Mouse (Mus musculus) bone marrow, adult 2 months (tissue): ENCODE results near the gene Kcmf1. TPM values are rescaled to one million over a fixed set of nuclear protein-coding genes. Genes with fewer than 3 reads are reported as not detected.
A peak's percentile ranks its signal among the peaks of the same experiment; 100 is the strongest.
"Not testable (repeated sequence)": the region's sequence is repeated elsewhere in the genome, so short reads cannot be mapped to it uniquely, and the experiment has no call there.

Experiments
- H3K27ac ChIP-seq: fragments of 200-500 bp; 2 replicates; pipeline ENCODE4 v1.5.1; 2012; ENCODE audit warnings: low read depth, mild to moderate bottlenecking, control low read depth, inconsistent platforms, low read length; ENCODE audit not compliant: control insufficient read depth, poor library complexity, insufficient read depth
- H3K4me1 ChIP-seq: fragments of 200-500 bp; 2 replicates; pipeline ENCODE4 v1.6.1; 2011; ENCODE audit warnings: low read length; ENCODE audit not compliant: control insufficient read depth, insufficient read depth
- H3K4me3 ChIP-seq: fragments of 200-500 bp; replicated peaks from 2 replicates; pipeline ENCODE3; 2011; ENCODE audit warnings: mild to moderate bottlenecking, low read depth, low read length, control low read depth; ENCODE audit not compliant: control insufficient read depth
- CTCF ChIP-seq: fragments of 200-500 bp; IDR thresholded peaks from 2 replicates; pipeline ENCODE4 v1.5.1; 2011; ENCODE audit warnings: low read length, control low read depth; ENCODE audit not compliant: control insufficient read depth, insufficient read depth
- POLR2A ChIP-seq: fragments of 200-500 bp; IDR thresholded peaks from 2 replicates; pipeline ENCODE4 v1.6.1; 2011; ENCODE audit warnings: low read depth, mild to moderate bottlenecking, control low read depth, low read length, borderline replicate concordance; ENCODE audit not compliant: control insufficient read depth
- WGBS: fragments of 180-500 bp; shearing (Covaris S2); methylation state at CpG from one replicate; pipeline ENCODE4 v1.1.7; 2018; 5-methylcytosine and 5-hydroxymethylcytosine counted together
- polyA plus RNA-seq: library from polyadenylated mRNA; stranded (reverse); fragments of >200 nt; gene quantifications from 2 replicates; pipeline ENCODE4 v1.2.4, GENCODE M21; 2011; ENCODE audit warnings: low replicate concordance; ENCODE audit not compliant: missing spikeins, insufficient read depth, insufficient read length

Gene Kcmf1
- polyA plus RNA-seq, 1 experiment: 51.4 TPM

- Histone ChIP-seq H3K4me1 (no peaks in the 10 kb centered on the region), H3K4me3 (no peak overlapping the region), H3K27ac (no peak overlapping the region)
- TF ChIP-seq CTCF (peak; percentile 61), POLR2A (no peak)
- WGBS: 62% methylated on average over 5 of the region's 5 CpGs
Observed at GRCm38 (mm10) chr6:72851633-72852032, 48.1 kb downstream of the Kcmf1 start.

- Histone ChIP-seq H3K4me3 (no peak overlapping the region), H3K27ac (no peak overlapping the region), H3K4me1 (no peaks in the 10 kb centered on the region)
- 92% methylated on average over 7 of the region's 7 CpGs for WGBS
- TF ChIP-seq POLR2A: no peak
- TF ChIP-seq CTCF: no peak
Observed at GRCm38 (mm10) chr6:72841986-72842502, 57.7 kb downstream of the Kcmf1 start.

GRCm38 (mm10) chr6:72840867-72841780 lies 58.7 kb downstream of the Kcmf1 start:
- WGBS: 89% methylated on average over 13 of the region's 13 CpGs
- no peaks in the 10 kb centered on the region for H3K4me1 ChIP-seq
- H3K4me3 ChIP-seq: no peak overlapping the region
- no peak overlapping the region for H3K27ac ChIP-seq
- TF ChIP-seq POLR2A (no peak), CTCF (no peak)

GRCm38 (mm10) chr6:72837756-72838155 lies 62.0 kb downstream of the Kcmf1 start:
- no peak overlapping the region for H3K4me3 ChIP-seq

GRCm38 (mm10) chr6:72834518-72834917 lies 65.3 kb downstream of the Kcmf1 start:
- TF ChIP-seq POLR2A (no peak), CTCF (no peak)
- no peak overlapping the region for H3K4me3 ChIP-seq
- no peaks in the 10 kb centered on the region for H3K4me1 ChIP-seq
- no peak overlapping the region for H3K27ac ChIP-seq
- 70% methylated on average over 4 of the region's 4 CpGs for WGBS

More at GRCm38 (mm10) chr6:72837756-72838155, 62.0 kb downstream of the Kcmf1 start:
- no peak overlapping the region for H3K27ac ChIP-seq
- H3K4me1 ChIP-seq: no peaks in the 10 kb centered on the region
- 86% methylated on average over 4 of the region's 4 CpGs for WGBS
- TF ChIP-seq CTCF: no peak
- no peak for TF ChIP-seq POLR2A

- H3K4me1 ChIP-seq: no peaks in the 10 kb centered on the region
- 45% methylated on average over 3 of the region's 3 CpGs for WGBS
- H3K4me3 ChIP-seq: no peak overlapping the region
- no peak for TF ChIP-seq POLR2A
- no peak for TF ChIP-seq CTCF
- no peak overlapping the region for H3K27ac ChIP-seq
Observed at GRCm38 (mm10) chr6:72831858-72832257, 67.9 kb downstream of the Kcmf1 start.

GRCm38 (mm10) chr6:72831276-72831675 lies 68.5 kb downstream of the Kcmf1 start:
- Histone ChIP-seq H3K4me1 (no peaks in the 10 kb centered on the region), H3K27ac (no peak overlapping the region), H3K4me3 (no peak overlapping the region)
- 0 out of 2 replicates have a peak, but pooled peaks have one; percentile 40 for TF ChIP-seq CTCF
- no peak for TF ChIP-seq POLR2A
- WGBS: 26% methylated on average over 3 of the region's 3 CpGs

GRCm38 (mm10) chr6:72828857-72829256 lies 70.9 kb downstream of the Kcmf1 start:
- TF ChIP-seq CTCF (peak; percentile 52), POLR2A (no peak)
- no peak overlapping the region for H3K4me3 ChIP-seq
- 90% methylated on average over 3 of the region's 3 CpGs for WGBS
- H3K4me1 ChIP-seq: no peaks in the 10 kb centered on the region
- H3K27ac ChIP-seq: no peak overlapping the region

DNA sequence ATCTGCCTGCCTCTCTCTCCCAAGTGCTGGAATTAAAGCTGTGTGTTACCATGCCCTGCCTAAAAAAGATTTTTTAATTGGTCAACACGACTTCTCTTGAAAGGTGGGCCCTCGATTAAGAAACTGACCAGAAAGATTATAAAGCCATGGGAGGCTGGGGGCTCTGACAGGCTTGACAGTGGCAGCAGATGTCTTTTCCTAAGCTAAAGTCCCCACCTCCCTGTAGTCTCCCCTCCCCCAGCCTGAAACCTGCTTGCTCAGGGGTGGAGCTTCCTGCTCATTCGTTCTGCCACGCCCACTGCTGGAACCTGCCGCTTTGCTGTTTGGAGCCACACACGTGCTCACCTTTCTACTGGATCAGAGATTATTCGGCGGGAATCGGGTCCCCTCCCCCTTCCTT lies 71.7 kb downstream of the Kcmf1 start:
- H3K4me1 ChIP-seq, H3K27ac ChIP-seq, H3K4me3 ChIP-seq: not testable (repeated sequence)
- 34% methylated on average over 9 of the region's 9 CpGs for WGBS
